13 mouse cellular contexts compared by ENCODE assay signal in genomic region chr9:120881121-120881520, GRCm38 (mm10). TPM values are rescaled to one million over a fixed set of nuclear protein-coding genes. Genes with fewer than 3 reads are reported as not detected.
DNase-seq lines count a peak whose midpoint lies in the region; ATAC-seq lines count a peak whose summit lies in the region.
"Had no signal": no experiment of that assay in that cellular context is flagged by ENCODE, and none has a peak within 500 bp of the region (broad histone marks: within the 10 kb centered on the region; RNA-seq: fewer than 3 reads in every experiment).

No protein-coding gene starts in this region.

- no peak for DNase-seq in hindbrain, embryonic 10.5 days (ENCODE audit: low spot score)
- DNase-seq in hindbrain, embryonic 11.5 days (ENCODE audit: low spot score) = no peak
- peak; percentile 62 for DNase-seq in cerebellum, adult 9-10 months
- peak; percentile 25 for DNase-seq in heart, postnatal 4 days
- DNase-seq in lung, postnatal 10 days = peak; percentile 41
- DNase-seq in urinary bladder, postnatal 36 days (ENCODE audit: low spot score in 2 of 2) = no peak
- no peak for DNase-seq in Muller cell, postnatal 12 days (ENCODE audit: inconsistent ontology term)
- DNase-seq: embryo, embryonic 11 days; left cerebral cortex, postnatal 4 days; thymus, postnatal 4 days had no signal

- 95% methylated on average over 15 of the region's 15 CpGs for WGBS in hindbrain, embryonic 10.5 days
- 92% methylated on average over 15 of the region's 15 CpGs for WGBS in hindbrain, embryonic 11.5 days

- H3K4me1 ChIP-seq in hindbrain, embryonic 10.5 days (replicated peaks) = peaks cover 9% of the 10 kb centered on the region; the same call in 1 of the 2 replicates
- H3K4me1 ChIP-seq in hindbrain, embryonic 11.5 days (replicated peaks; ENCODE audit: control insufficient read depth, insufficient read depth, low read length) = no peaks in the 10 kb centered on the region

- no peaks in the 10 kb centered on the region for H3K36me3 ChIP-seq in hindbrain, embryonic 10.5 days
- no peaks in the 10 kb centered on the region for H3K36me3 ChIP-seq in hindbrain, embryonic 11.5 days (ENCODE audit: control insufficient read depth, insufficient read depth, low read length)

- H3K4me3 ChIP-seq in hindbrain, embryonic 10.5 days = no peak overlapping the region
- H3K4me3 ChIP-seq in hindbrain, embryonic 11.5 days (ENCODE audit: low read depth, low read length) = no peak overlapping the region
- H3K4me3 ChIP-seq: megakaryocyte, embryonic 14.5 days had no signal

- H3K9me3 ChIP-seq in hindbrain, embryonic 10.5 days = no peaks in the 10 kb centered on the region
- no peaks in the 10 kb centered on the region for H3K9me3 ChIP-seq in hindbrain, embryonic 11.5 days (ENCODE audit: control insufficient read depth, low read length)

- no peak for ATAC-seq in hindbrain, embryonic 11.5 days (ENCODE audit: low FRiP score)
- no peak for ATAC-seq in erythroblast, adult 5-6 weeks (replicated peaks; ENCODE audit: low FRiP score, poor library complexity, severe bottlenecking)
- ATAC-seq: CD4-positive, CD25-positive, alpha-beta regulatory T cell, adult 4 months had no signal

- H3K27me3 ChIP-seq in hindbrain, embryonic 10.5 days (ENCODE audit: insufficient read depth, poor library complexity, severe bottlenecking) = no peaks in the 10 kb centered on the region
- H3K27me3 ChIP-seq in hindbrain, embryonic 11.5 days (ENCODE audit: control insufficient read depth, insufficient read depth, low read length) = no peaks in the 10 kb centered on the region

- H3K4me2 ChIP-seq in hindbrain, embryonic 11.5 days (replicated peaks; ENCODE audit: low read depth, low read length) = no peak overlapping the region

- H3K9ac ChIP-seq in hindbrain, embryonic 11.5 days (ENCODE audit: low read depth, low read length) = no peak overlapping the region

- 0 out of 2 replicates have a peak overlapping the region, but pooled peaks have one; percentile 37 for H3K27ac ChIP-seq in hindbrain, embryonic 10.5 days
- H3K27ac ChIP-seq in hindbrain, embryonic 11.5 days (ENCODE audit: low read depth, low read length) = no peak overlapping the region

RNA-seq across cellular contexts. Expression of gene Ctnnb1, which starts 47.9 kb away (rescaled TPM):
- polyA plus RNA-seq in hindbrain, embryonic 10.5 days (2016; fragmentation: Nextera tagmentation; extraction: Ambion mirVana) = 496 and 622 TPM in 2 replicates
- 804 and 817 TPM in 2 replicates for polyA plus RNA-seq in hindbrain, embryonic 11.5 days (2014; fragmentation: Nextera tagmentation; extraction: Ambion mirVana)
- total RNA-seq in heart, postnatal 4 days (2021) = 100 to 1,000 TPM; 632 to 676 TPM
- 138 and 172 TPM in 2 replicates for total RNA-seq in erythroblast, adult 5-6 weeks (2015; ENCODE audit: low replicate concordance)
- 182 and 196 TPM in 2 replicates for total RNA-seq in erythroblast, adult 5-6 weeks (2017; ENCODE audit: low replicate concordance)

Comparison
In these comparisons a context has a peak if more than half of its experiments do, and no peak if none do; other contexts are left out.
1. DNase-seq: peak in cerebellum, adult 9-10 months (single experiment), heart, postnatal 4 days (single experiment) and lung, postnatal 10 days (single experiment); none in hindbrain, embryonic 10.5 days (single experiment), hindbrain, embryonic 11.5 days (single experiment), urinary bladder, postnatal 36 days (0 of 2) and Muller cell, postnatal 12 days (single experiment).